Mouse (Mus musculus): Measurements from ENCODE around the gene Plagl1. TPM values are rescaled to one million over a fixed set of nuclear protein-coding genes. Genes with fewer than 3 reads are reported as not detected.
"Not testable (repeated sequence)": the region's sequence is repeated elsewhere in the genome, so short reads cannot be mapped to it uniquely, and the experiment has no call there.

Gene Plagl1
- 1 to 10 TPM; 7.2 to 8.4 TPM for total RNA-seq (2021)

GRCm38 (mm10) chr10:13060021-13060668 is at the start of gene Plagl1:
Plagl1 (plus strand) TSS chr10:13060504.
- intact Hi-C loops (cut with DNase I) = no loop called here
- no peak for DNase-seq

- intact Hi-C loops (cut with DNase I) = loop anchor here (10.0 kb wide), 1 partner anchor 311 kb away; no protein-coding TSS in a partner anchor
- no peak for DNase-seq
Measured at GRCm38 (mm10) chr10:13014026-13014425, 46.3 kb upstream of the Plagl1 start.

DNA sequence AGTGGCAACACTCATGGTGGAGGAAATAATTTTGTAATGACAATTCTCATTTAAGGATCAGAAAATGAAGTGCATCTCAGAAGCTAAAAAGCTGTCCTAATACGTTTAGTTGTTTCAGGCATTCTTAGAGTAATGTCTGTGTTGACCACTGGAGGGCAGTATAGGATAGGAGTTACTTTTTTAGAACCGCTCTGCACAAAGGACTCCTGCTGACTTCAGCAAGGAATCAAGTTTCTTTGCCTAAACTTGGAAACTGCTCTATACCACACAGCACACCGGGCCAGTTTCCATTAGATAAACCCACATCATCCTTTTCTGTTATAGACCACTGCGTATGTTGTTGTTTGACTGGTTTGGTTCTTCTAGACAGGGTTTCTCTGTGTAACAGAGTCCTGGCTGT is 43.7 kb upstream of the Plagl1 start:
- intact Hi-C loops (cut with DNase I) = loop anchor here (2.0 to 10.0 kb wide), 3 partner anchors 70 to 1304 kb away; no protein-coding TSS in a partner anchor
- DNase-seq = peak; percentile 32 to 60

DNA sequence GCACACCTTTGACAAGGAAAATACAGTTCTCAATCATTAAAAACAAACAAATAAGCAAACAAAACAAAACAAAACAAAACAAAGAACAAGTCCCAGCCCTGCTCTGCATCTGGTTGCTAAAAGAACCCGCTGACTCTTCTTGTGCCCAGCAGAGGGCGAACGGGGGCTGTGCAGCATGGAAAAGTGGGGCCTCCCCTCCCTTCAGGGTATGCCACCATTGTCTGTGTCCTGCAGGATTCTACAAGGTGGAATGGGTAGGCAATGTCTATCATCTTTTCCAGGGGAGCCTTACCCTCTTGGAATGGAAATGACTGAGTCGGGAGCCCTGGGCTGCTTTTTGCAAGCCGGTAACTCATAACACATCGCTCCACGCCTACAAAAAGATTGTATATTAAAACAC is 41.8 kb upstream of the Plagl1 start:
- peak in 1 of 2 experiments; percentile 16 for DNase-seq

GRCm38 (mm10) chr10:13019026-13019425 is 41.3 kb upstream of the Plagl1 start:
- DNase-seq = no peak
- intact Hi-C loops (cut with DNase I) = loop anchor here (2.0 to 10.0 kb wide), 2 partner anchors 306 to 1372 kb away; no protein-coding TSS in a partner anchor

More for the DNA sequence above, 41.8 kb upstream of the Plagl1 start:
- intact Hi-C loops (cut with DNase I) = loop anchor here (1.0 to 10.0 kb wide), 3 partner anchors 306 to 1372 kb away; no protein-coding TSS in a partner anchor

- intact Hi-C loops (cut with DNase I) = no loop called here
Measured at GRCm38 (mm10) chr10:13022103-13022502, 38.2 kb upstream of the Plagl1 start.

DNA sequence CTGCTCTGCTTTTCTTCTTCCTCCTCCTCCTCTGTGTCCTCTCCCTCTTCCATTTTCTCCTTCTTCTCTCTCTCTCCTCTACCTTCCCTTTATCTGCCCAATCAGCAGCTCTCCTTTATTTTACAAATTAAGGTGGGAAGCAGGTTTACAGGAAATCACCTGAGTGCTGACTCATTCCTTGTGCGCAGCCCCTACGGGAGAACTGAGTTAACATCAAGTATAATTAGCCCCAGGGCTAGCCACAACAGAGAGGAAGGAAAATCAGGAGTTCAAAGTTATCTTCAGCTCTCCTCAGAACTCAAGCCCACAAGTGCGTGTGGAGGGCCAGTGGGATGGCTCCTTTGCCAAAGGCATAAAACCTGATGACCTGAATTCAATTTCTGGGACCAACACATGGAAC is 36.3 kb upstream of the Plagl1 start:
- intact Hi-C loops (cut with DNase I); DNase-seq: not testable (repeated sequence)

More at GRCm38 (mm10) chr10:13022103-13022502, 38.2 kb upstream of the Plagl1 start:
- DNase-seq = no peak

- intact Hi-C loops (cut with DNase I) = no loop called here
- DNase-seq = no peak
Measured at GRCm38 (mm10) chr10:13027702-13028101, 32.6 kb upstream of the Plagl1 start.

GRCm38 (mm10) chr10:13028215-13028614 is 32.1 kb upstream of the Plagl1 start:
- intact Hi-C loops (cut with DNase I) = no loop called here
- no peak for DNase-seq

- intact Hi-C loops (cut with DNase I) = no loop called here
- no peak for DNase-seq
Measured at GRCm38 (mm10) chr10:13029416-13029815, 30.9 kb upstream of the Plagl1 start.

- DNase-seq = no peak
- intact Hi-C loops (cut with DNase I) = no loop called here
Measured at GRCm38 (mm10) chr10:13035270-13035669, 25.0 kb upstream of the Plagl1 start.

DNA sequence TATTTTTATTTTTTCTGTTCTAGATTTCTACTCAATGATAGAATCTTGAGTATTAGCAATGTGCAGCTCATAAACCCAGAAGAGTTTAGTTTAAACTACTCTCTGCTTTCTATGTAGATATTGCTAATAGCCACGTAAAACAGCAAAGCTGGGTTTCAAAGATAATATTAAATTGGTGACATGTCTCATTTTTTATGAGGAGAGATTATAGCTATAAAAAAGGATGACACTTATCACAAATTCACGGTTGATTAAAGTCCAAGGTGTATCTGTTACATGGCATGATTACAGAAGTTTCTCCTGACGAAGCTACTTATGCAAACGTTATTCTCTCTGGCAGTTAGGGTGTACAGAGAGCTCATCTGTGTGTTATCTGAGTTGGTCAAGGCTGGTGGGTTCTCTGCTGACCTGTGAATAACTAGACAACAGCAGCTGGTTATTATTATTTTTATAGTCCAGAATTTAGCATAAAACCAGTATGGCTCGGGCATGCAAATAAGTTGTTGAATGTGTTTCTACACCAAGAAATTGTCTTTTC is 20.6 kb upstream of the Plagl1 start:
- intact Hi-C loops (cut with DNase I) = no loop called here
- no peak for DNase-seq

GRCm38 (mm10) chr10:13044659-13045058 is 15.6 kb upstream of the Plagl1 start:
- DNase-seq = peak in 1 of 2 experiments; percentile 16
- intact Hi-C loops (cut with DNase I) = no loop called here

- DNase-seq = no peak
- intact Hi-C loops (cut with DNase I) = no loop called here
Measured at GRCm38 (mm10) chr10:13047816-13048215, 12.5 kb upstream of the Plagl1 start.

- DNase-seq = no peak
- intact Hi-C loops (cut with DNase I) = no loop called here
Measured at GRCm38 (mm10) chr10:13056863-13057381, 3.4 kb upstream of the Plagl1 start.

GRCm38 (mm10) chr10:13060821-13061671 is 742 bp downstream of the Plagl1 start:
- intact Hi-C loops (cut with DNase I) = no loop called here
- DNase-seq = no peak

DNA sequence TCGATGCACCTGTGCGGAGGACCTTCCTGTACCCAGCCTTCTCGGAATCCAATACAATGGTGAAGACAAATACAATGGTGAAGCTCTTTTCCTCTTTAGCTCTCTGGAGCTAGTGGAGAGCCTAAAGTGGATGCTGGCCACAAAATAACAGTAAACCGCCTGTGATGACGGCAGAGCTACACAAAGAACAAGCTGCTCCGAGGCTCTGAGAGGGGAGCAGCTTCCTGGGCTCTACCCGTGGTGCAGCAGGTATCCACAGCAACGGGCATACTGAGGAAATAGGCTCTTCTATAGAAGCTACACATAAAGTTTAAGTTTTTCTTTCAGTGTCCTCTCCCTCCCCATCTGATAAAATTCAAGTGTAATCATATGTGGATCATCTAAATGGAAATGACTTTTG is 2.1 kb downstream of the Plagl1 start:
- DNase-seq = no peak
- intact Hi-C loops (cut with DNase I) = no loop called here

- intact Hi-C loops (cut with DNase I) = no loop called here
- DNase-seq = no peak
Measured at GRCm38 (mm10) chr10:13063457-13063856, 3.2 kb downstream of the Plagl1 start.

- no peak for DNase-seq
- intact Hi-C loops (cut with DNase I) = no loop called here
Measured at GRCm38 (mm10) chr10:13065129-13065752, 4.9 kb downstream of the Plagl1 start.

- intact Hi-C loops (cut with DNase I) = no loop called here
- no peak for DNase-seq
Measured at GRCm38 (mm10) chr10:13071031-13071430, 10.7 kb downstream of the Plagl1 start.

All from heart, postnatal 36 days (tissue).